Mouse (Mus musculus): ENCODE data around the gene Slc4a8. TPM values are rescaled to one million over a fixed set of nuclear protein-coding genes. Genes with fewer than 3 reads are reported as not detected.
"Not testable (repeated sequence)": the region's sequence is repeated elsewhere in the genome, so short reads cannot be mapped to it uniquely, and the experiment has no call there.

Slc4a8 gene
- total RNA-seq, 4 experiments from 2014 or later, result 60.5 to 73.8 (median 69.8) TPM

DNA sequence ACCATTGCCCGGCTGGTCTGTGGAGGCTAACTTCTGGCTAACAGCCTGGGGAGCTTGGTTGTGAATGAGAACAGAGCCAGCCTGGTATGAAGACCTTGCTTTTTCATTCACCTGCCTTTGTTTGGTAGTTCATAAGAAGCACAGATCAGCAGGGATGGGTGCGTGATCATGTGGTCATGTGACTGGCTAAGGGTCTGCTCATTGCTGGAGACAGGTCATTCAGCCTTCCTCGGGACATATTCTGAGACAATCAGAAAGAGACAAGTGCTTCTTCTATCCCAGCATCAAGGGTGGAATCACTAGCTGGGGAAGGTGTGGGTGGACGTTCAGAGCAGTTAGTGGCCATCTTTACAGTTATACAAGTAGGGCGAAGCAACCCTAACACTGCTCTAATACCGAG is 22.1 kb upstream of the Slc4a8 start:
- DNase-seq (ENCODE audit: low spot score in 2 of 2), result no peak

DNA sequence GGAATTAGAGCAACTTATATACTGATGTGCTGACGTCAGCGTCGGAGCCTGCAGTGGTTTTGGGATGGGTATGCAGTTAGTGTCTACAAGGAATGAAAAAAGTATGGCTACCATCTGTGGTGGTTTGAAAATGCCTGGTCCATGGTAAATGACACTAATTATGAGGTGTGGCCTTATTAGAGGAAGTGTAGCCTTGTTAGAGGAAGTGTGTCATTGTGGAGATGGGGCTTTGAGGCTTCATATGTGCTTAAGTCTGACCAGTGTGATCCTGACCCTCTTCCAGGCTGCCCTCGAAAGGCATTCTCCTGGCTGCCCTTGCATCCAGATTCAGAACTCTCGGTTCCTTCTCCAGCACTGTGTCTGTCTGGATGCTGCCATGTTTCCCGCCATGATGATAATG is 18.3 kb upstream of the Slc4a8 start:
- no peak for DNase-seq (ENCODE audit: low spot score in 2 of 2)

DNA sequence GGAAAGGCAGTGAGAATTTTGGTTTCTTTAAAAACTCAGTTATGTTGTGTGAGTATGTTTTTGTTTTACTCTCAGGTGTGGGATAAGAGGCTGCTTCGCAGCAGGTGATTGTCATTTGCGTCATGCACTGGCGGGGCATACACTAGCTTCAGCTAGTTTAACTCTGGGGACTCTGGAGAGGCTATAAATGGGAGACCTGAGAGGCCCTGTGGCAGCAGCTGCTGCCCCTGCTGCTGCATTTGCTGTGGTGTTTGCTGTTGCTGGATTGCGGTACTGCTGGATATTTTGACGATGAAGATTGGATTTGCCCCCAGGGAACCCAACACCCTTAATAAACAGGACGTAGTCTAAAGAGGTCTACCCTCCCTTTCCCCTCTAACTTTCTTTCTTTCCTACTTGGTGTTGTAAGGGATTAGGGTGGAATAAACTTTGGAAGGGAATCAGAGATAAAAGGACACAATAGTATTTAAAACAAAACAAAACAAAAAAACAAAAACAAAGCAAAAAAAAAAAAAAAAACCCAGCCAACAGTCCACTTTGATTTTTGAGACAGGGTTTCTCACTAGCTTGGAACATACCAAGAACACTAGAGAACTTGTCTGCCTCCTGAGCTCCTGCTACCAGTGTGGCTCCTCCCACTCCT is 14.9 kb upstream of the Slc4a8 start:
- no peak for DNase-seq (ENCODE audit: low spot score in 2 of 2)

DNA sequence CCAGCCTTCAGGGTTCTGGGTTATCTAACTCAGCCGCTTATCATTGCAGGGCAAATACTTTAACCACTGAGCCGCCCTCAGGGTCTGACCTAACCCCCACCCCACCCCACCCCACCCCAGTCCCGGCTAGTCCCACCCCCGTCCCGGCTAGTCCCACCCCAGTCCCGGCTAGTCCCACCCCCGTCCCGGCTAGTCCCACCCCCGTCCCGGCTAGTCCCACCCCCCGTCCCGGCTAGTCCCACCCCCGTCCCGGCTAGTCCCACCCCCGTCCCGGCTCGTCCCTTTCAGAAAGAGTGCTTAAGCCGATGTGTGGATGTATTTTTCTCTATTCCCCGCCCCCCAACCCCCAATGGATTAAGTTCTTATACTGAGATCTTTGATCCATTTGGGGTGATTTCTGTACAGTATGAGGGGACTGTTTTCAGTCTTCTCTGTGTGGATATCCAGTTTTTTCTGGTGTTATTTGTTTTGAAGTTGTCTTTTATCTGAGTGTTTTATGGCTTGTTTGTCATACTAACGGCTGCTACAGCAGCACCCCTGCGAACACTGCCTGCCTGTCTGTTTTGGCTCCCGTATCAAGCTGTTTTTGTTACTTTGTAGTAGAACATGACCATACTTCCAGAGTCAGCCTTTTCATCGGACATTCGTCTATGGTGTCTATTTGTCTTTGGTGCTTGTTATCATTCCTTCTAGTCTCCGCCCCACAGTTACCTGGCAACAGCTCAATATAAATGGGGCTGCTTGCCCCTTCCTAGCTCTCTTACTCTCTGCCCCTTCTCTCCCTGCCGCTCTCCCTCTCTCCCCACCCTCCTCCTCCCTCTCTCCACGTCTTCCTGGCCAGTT is 14.2 kb upstream of the Slc4a8 start:
- DNase-seq (ENCODE audit: low spot score in 2 of 2), result no peak

DNA sequence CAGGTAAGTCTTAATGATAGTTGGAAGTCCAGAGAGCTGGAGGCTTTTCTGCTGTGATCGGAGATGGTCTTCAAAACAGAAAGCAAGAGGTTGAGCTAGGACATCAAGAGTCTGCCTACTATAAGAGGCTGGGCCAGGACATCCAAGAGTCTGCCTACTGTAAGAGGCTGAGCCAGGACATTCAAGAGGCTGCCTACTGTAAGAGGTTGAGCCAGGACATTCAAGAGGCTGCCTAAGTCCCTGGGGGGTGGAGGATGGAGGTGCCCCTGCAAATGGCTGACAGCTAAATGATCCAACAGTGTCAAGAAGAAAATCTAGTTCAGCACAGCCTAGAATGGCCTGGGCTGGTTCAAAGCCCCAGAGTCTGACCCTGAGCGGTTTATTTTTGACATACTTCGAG is 13.0 kb upstream of the Slc4a8 start:
- DNase-seq (ENCODE audit: low spot score in 2 of 2), result no peak

DNA sequence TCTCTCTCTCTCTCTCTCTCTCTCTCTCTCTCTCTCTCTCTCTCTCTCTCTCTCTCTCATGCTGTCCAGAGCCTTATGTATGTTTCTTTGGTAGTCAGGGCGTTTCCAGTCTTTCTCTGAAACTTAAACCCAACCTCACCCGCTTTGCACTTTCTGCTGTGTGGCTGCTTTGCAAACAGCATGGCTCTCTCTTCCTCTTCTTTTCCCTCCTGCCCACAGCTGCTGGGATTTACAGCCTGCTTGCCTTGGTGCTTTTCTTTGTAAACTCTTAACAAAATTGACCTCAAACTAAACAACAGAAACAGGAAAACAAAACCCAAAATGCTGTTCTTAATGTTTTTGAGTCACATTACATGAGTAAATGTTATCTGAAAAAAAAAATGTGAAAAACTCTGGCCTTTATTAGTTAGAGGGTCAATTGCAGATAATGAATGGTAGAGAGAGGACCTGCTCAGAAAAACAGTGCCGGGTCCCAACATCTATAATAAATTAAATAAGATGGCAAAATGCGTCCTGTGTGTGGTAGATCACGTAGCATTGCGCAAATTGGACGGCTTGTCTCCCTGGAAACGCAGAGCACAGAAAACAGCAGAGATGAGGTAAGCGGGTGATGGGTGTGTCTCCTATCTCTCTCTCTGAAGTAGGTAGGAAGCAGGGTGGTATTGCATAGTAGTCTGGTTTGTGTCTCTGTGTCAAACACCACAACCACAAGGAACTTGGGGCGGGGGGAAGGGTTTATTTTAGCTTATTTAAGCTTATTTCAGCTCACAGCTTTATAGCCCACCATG is 11.6 kb upstream of the Slc4a8 start:
- no peak for DNase-seq (ENCODE audit: low spot score in 2 of 2)

DNA sequence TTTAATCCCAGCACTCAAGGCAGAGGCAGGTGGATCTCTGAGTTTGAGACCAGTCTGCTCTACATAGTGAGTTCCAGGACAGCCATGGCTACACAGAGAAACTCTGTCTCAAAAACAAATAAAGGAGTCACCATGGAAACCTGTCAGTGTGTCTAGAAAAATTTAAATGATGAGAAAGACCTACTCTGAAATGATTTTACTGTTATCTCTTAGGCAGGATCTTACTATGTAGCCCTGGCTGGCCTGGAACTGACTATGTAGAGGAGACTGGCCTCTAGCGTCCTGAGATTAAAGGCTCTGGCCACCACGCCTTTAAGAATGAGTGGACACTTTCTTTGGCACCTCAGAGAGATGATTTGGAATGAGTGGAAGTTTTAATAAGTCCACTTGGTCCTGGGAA is 9.1 kb upstream of the Slc4a8 start:
- no peak for DNase-seq (ENCODE audit: low spot score in 2 of 2)

DNA sequence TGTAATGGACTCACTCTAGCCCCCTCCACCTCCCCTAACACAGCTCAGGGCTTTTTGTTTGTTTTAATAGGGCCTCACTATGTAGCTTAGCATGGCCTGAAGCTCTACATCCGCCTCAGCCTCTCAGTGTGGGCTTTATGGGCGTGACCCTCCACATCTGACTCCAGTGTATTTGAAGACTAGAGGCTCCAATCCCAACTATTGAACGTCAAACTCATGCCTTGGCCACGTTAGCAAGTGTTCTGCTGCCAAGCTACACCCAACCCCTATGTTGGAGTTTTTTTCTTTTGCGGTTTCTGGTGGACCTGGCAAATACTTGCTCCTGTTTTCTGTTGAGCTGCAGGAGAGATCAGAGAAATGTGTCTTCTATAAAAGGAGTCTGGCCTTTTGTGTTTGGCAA is 8.5 kb upstream of the Slc4a8 start:
- no peak for DNase-seq (ENCODE audit: low spot score in 2 of 2)

DNA sequence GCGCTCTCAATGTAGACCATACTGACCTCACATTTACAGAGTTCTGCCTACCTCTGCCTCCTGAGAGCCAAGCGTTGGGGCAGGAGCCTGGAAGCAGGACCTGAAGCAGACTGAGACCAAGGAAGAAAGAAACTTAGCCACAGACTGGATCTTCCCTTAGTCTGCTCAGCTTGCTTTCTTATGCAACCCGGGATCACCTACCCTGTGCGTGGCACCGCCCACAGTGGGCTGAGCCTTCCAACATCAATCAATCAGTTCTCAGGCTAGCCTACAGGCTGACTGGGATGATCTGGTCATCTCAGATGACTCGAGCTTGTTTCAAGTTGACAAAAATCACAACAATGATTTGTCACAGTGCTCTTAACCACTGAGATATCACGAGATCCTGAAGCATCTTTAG is 7.5 kb upstream of the Slc4a8 start:
- no peak for DNase-seq (ENCODE audit: low spot score in 2 of 2)

DNA sequence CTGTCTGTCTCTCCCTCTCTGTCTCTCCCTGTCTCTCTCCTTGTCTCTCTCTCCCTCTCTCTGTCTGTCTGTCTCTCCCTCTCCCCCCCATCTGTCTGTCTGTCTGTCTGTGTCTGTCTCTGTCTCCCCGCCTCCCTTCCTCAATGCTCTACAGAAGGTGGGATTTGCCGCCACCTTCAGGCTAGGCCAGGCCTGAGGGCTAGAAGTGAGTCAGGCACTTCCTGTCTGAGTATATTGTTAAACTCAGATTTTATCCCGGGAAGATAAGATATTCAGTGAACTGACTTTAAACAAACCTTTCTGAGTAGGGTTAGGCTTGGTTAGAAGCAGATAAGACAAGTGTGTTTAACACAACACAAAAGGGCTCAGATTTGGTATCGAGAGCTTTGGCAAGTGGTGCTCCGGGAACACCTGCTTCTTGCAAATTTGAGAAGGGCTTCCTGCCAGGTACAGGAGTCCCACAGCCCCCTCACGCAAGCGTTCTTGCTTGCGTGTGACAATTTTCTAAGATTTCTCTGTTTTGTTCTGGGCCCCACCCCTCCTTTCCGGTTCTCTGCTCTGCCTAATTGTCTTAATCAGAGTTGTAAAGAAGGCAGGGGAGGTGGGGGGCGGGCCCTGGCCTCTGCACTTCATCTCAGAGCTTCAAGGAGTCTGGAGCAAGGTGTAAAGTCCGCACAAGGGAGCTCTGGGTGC is 6.6 kb upstream of the Slc4a8 start:
- DNase-seq (ENCODE audit: low spot score in 2 of 2), result no peak

DNA sequence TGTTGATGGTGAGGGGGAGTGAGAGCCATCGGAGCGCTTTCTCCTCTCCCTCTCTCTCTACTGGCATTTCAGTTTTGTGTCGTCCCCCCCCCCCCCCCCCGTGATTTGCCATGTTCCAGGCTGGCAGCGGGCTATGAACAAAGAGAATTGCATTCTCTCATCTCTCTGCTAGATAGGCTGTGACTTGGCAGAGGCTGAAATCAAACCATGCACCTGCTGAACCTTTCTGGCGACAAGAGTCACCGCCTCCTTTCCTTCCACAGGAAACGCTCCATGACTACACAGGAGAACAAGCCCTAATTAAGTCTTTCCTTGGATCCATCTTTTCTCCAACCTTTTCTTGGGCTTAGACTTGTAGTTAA is 6.1 kb upstream of the Slc4a8 start:
- DNase-seq (ENCODE audit: low spot score in 2 of 2), result no peak

DNA sequence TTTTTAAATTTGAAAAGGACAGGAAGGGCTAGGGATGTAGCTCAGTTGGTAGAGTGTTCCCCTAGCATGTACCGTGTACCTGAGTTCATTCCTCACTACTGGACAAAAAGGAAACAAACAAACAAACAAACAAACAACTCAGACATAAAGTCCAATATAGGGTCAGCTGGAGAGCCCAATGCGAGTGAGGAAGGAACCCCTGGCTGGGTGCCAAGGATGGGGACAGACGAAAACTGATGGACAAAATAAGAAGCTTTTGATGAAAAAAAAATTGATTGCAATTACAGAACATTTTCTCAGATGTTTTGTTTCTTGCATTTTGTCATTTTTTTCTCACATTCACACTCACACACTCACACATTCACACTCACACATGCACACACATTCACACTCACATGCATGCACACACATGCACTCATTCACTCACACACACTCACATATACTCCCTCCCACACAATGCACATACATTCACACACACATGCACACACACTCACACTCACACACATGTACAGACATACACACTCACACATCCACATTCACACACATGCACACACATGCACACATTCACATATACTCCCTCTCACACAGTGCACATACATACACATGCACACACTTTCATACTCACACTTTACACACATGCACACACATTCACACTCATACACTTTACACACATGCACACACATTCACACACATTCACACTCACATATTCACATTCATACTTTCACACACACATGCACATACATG is 5.5 kb upstream of the Slc4a8 start:
- no peak for DNase-seq (ENCODE audit: low spot score in 2 of 2)

DNA sequence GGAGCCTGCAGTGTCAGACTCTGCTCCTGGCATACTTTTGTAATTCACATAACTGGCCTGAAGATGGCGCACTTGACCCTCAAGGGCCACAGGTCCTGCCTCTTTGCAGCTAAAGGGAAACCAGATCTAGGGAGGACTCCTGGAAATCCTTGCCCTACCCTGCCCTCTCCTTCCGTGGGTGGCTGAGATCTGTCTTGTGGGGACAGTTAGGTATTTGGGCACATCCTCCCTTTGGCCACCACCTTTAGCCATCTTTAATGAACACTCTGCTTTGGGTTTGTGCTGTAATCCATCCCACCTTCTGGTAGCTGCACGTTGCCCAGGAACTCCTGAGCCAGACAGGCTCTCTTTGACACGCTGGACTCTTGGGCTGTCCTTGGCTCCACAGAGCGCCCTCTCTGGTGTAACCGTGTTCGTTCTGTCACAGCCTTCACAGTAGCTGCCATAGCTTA is 4.0 kb upstream of the Slc4a8 start:
- DNase-seq (ENCODE audit: low spot score in 2 of 2), result no peak

DNA sequence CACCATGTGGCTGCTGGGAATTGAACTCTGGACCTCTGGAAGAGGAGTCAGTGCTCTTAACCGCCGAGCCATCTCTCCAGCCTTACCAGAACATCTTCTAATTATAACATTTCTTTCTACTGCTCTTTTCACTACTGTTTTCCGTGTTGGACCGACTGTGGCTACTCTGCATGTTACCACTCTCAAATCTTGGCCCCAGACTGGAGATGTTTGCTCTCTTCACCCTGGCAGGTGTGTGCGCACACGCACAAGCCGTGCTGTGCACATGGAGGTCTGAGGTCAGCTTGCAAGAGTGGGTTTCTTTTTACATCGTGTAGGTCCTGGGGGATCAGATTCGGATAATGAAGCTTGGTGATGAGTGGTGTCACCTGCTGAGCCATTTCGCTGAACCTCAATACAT is 2.3 kb upstream of the Slc4a8 start:
- no peak for DNase-seq (ENCODE audit: low spot score in 2 of 2)

DNA sequence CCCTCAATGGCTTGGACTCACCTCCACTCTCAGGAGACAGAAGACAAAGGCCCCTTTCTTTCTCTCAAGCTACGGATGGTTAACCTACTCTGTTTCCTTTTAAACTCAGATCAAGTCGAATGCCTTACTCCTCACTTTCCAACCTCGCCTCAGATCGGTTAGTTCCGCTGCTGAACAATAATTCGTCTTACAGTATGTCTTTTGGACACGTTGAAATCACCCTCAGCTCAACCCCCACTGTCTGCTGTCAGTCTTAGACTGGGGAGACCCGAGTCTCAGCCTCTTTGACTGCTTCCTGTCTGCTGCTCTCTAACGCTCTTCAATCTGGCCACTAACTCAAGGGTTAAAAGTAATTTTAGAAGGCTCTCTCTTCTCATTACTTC is 520 bp upstream of the Slc4a8 start:
- no peak for DNase-seq (ENCODE audit: low spot score in 2 of 2)

DNA sequence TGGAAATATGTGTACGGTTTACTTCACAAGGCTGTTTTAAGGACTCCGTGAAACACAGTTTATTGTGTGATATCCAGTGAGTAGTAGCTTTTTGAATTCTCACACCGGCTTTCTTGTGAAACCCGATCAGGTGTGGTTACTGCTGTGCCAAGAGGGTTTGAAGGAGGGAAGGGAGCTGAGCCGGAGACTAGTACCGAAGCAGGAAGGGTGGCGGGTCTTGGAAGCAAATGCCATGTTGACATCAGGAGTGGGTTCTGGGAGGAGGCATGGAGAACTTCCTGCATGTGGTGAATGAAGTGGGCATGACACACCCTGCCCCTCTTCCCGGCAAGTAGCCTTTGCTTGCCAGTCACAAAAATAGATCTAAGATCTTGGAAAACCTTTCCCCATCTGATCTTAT is 1.1 kb downstream of the Slc4a8 start:
- DNase-seq (ENCODE audit: low spot score in 2 of 2), result no peak

DNA sequence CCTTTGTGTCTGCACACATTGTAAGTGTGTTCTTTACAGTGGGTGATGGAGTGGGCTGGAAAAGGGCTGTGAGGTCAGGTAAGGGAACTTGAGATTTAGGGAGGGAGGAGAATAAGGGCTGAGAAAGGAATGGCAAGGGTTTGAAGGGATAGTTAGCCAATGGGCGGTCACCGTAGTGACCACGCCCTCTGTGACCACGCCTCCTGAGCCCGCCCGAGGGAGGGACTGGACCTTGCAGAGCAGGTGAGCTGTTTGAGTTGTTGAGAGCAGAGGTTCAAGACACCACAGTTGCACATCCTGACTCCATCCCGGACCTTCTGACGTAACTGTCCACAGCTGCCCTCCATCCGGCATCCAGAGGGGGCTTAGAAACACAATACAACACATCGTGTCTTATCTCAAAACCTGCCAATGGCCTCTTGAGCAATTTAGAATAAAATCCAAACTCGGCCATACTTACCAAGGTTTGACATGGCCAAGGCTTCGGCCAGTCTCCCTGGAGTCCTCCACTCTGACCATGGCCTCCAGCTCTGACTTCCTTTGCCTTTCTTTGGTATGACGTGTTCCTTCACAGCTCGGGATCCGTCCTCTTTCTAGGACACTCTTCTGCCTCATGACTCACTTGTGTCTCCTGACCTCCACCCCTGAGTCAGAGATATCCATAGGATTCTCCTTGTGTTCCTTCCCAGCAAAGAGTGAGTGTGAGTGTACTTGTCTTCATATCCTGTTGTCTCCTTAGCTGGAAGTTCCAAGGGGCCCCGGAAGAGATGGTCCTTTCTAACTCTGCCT is 2.8 kb downstream of the Slc4a8 start:
- no peak for DNase-seq (ENCODE audit: low spot score in 2 of 2)

DNA sequence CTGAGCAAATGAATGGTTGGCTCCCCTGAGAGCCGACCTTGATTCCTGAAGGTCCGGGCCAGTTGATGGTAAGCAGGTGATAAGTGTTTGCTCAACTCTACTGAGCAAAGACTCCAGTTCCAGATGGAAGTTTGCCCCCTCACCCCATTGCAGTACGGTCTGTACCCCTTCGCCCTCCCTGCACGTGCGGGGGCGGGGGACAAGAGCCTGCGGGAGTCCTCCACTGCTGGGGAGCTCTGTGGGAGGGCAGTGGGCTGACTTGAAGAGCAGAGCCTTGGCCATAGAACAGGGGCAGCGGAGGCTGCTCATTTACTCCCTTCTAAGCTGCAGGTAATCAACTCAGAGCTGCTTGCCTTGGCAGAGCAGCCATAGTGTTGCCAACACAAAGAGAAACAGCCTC is 5.3 kb downstream of the Slc4a8 start:
- DNase-seq (ENCODE audit: low spot score in 2 of 2), result no peak

DNA sequence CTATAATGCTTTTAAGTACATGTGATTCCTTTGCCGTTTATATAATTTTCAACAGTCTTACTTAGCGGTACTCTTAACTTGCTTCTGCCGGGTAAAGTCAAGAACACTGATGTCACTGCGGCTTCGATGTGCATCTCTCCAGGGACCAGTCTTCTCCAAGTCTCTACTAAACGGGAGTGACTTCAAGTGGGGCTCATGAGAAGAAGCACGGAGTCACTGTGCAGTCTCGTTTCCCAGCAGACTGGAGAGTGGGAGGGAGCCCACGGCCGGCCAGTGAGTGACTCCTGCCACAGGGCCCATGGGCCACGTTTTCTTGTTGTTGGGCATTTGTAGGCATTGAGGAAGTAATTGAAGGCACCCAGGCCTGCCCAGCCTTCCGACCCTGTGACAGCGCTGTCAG is 6.3 kb downstream of the Slc4a8 start:
- DNase-seq (ENCODE audit: low spot score in 2 of 2), result no peak

DNA sequence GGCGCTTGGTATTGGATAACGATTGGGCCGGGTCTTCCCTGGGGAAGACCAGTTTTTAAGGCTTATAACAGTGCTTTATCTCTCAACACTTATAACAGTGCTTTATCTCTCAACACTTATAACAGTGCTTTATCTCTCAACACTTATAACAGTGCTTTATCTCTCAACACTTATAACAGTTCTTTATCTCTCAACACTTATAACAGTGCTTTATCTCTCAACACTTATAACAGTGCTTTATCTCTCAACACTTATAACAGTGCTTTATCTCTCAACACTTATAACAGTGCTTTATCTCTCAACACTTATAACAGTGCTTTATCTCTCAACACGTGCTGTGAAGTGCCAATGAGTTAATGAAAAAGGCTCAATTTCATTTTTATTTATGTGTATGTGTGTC is 7.5 kb downstream of the Slc4a8 start:
- not testable (repeated sequence) for DNase-seq (ENCODE audit: low spot score in 2 of 2)

Data from left cerebral cortex, adult 8-10 months (tissue).